Mouse (Mus musculus) bone marrow macrophage, adult 2 months (primary cell): ENCODE measurements around the gene Nlrp6.

ENCODE experiments used
- CTCF ChIP-seq: IDR thresholded peaks from 2 replicates; pipeline ENCODE4 v1.5.1; 2012; ENCODE audit warnings: low read depth, mild to moderate bottlenecking, low read length, moderate library complexity
- POLR2A ChIP-seq: IDR thresholded peaks from 2 replicates; pipeline ENCODE4 v1.6.1; 2012; ENCODE audit warnings: mild to moderate bottlenecking, low read depth, low read length, borderline replicate concordance

- no peak for TF ChIP-seq CTCF
- TF ChIP-seq POLR2A = no peak
Measured at GRCm38 (mm10) chr7:140948161-140948560, 27.5 kb downstream of the Nlrp6 start.
